Mouse (Mus musculus) forebrain, embryonic 16.5 days (tissue): ENCODE data around the gene Gm20479. TPM values are rescaled to one million over a fixed set of nuclear protein-coding genes. Genes with fewer than 3 reads are reported as not detected.

ENCODE experiments used
- polyA plus RNA-seq: library from polyadenylated mRNA; unstranded; fragments of >200 nt; fragmentation: Nextera tagmentation; extraction: Ambion mirVana; gene quantifications from 2 replicates; pipeline ENCODE4 v1.2.1, GENCODE M21; 2015

Gene Gm20479
- polyA plus RNA-seq, 1 experiment from 2014 or later: not detected

Other genes starting within 250 kb of the Gm20479 start
- 0.93 TPM in 1 of 2 replicates, not detected in the other for gene Cyp2f2, start 237.5 kb downstream of the Gm20479 start, polyA plus RNA-seq
- 0.33 TPM in 1 of 2 replicates, not detected in the other for gene Cyp2t4, start 203.7 kb downstream of the Gm20479 start, polyA plus RNA-seq
- gene Egln2, start 190.6 kb downstream of the Gm20479 start, polyA plus RNA-seq: 93.4 and 100 TPM in 2 replicates
- 80.8 and 88.3 TPM in 2 replicates for gene Rab4b, start 178.5 kb downstream of the Gm20479 start, polyA plus RNA-seq
- 0.78 TPM in 1 of 2 replicates, not detected in the other for gene Gm21983, start 176.3 kb downstream of the Gm20479 start, polyA plus RNA-seq
- 8.3 and 10.4 TPM in 2 replicates for gene Mia, start 176.3 kb downstream of the Gm20479 start, polyA plus RNA-seq
- gene BC024978, start 161.6 kb downstream of the Gm20479 start, polyA plus RNA-seq: 3.6 and 5.1 TPM in 2 replicates
- gene Snrpa, start 161.1 kb downstream of the Gm20479 start, polyA plus RNA-seq: 227 and 232 TPM in 2 replicates
- gene Itpkc, start 128.8 kb downstream of the Gm20479 start, polyA plus RNA-seq: 6.2 and 6.4 TPM in 2 replicates
- 26.3 and 27.2 TPM in 2 replicates for gene Coq8b, start 124.4 kb downstream of the Gm20479 start, polyA plus RNA-seq
- gene Numbl, start 99.0 kb downstream of the Gm20479 start, polyA plus RNA-seq: 42.2 and 43.3 TPM in 2 replicates
- 13.3 and 18.2 TPM in 2 replicates for gene Ltbp4, start 19.7 kb downstream of the Gm20479 start, polyA plus RNA-seq
- gene Shkbp1, start 1.4 kb downstream of the Gm20479 start, polyA plus RNA-seq: 88.1 and 95.5 TPM in 2 replicates
- 2.3 and 2.5 TPM in 2 replicates for gene Sptbn4, start 90.3 kb upstream of the Gm20479 start, polyA plus RNA-seq
- 14.9 and 16.8 TPM in 2 replicates for gene Blvrb, start 90.6 kb upstream of the Gm20479 start, polyA plus RNA-seq
- gene Sertad3, start 116.3 kb upstream of the Gm20479 start, polyA plus RNA-seq: 11.6 and 14.8 TPM in 2 replicates
- gene Sertad1, start 129.5 kb upstream of the Gm20479 start, polyA plus RNA-seq: 6.5 and 7.0 TPM in 2 replicates
- 1.1 and 1.3 TPM in 2 replicates for gene Prx, start 141.9 kb upstream of the Gm20479 start, polyA plus RNA-seq
- 0.24 and 0.67 TPM in 2 replicates for gene Hipk4, start 165.8 kb upstream of the Gm20479 start, polyA plus RNA-seq
- gene Pld3, start 195.8 kb upstream of the Gm20479 start, polyA plus RNA-seq: 109 and 139 TPM in 2 replicates
- gene 2310022A10Rik, start 195.8 kb upstream of the Gm20479 start, polyA plus RNA-seq: 39.1 and 40.2 TPM in 2 replicates
- 83.7 and 99.3 TPM in 2 replicates for gene Akt2, start 234.1 kb upstream of the Gm20479 start, polyA plus RNA-seq